Mouse (Mus musculus) ES-E14 (cell line): ENCODE results near the gene Myo19. TPM values are rescaled to one million over a fixed set of nuclear protein-coding genes. Genes with fewer than 3 reads are reported as not detected.

ENCODE experiments used
- DNase-seq: peaks from one replicate; pipeline ENCODE4 v3.0.0-alpha.2; 2013; ENCODE audit warnings: low read depth, low spot score
- H3K27ac ChIP-seq: 2 replicates; pipeline ENCODE4 v1.5.1; 2012; ENCODE audit warnings: low read depth, mild to moderate bottlenecking, low read length, moderate library complexity, mixed read lengths; ENCODE audit not compliant: poor library complexity, insufficient read depth, severe bottlenecking
- H3K36me3 ChIP-seq: 2 replicates; pipeline ENCODE4 v1.6.1; 2012; ENCODE audit warnings: mild to moderate bottlenecking, low read length, moderate library complexity, mixed read lengths; ENCODE audit not compliant: control insufficient read depth, poor library complexity, insufficient read depth, severe bottlenecking
- H3K4me1 ChIP-seq, 2 experiments: fragments of 150-350 bp in 1 of 2; sonication (generic) in 1 of 2; 2 replicates each; pipeline ENCODE4 v1.6.1; 2012; ENCODE audit warnings: low read length in 2 of 2, mild to moderate bottlenecking in 1 of 2, mixed read lengths in 1 of 2; ENCODE audit not compliant: control insufficient read depth in 2 of 2, insufficient read depth in 2 of 2, poor library complexity in 1 of 2
- H3K4me3 ChIP-seq, 2 experiments: fragments of 150-350 bp in 1 of 2; sonication (generic) in 1 of 2; 2 replicates each; pipeline ENCODE4 v1.5.1; 2012; ENCODE audit warnings: low read length in 2 of 2, low read depth in 1 of 2, mild to moderate bottlenecking in 1 of 2, mixed read lengths in 1 of 2; ENCODE audit not compliant: insufficient read depth in 1 of 2, poor library complexity in 1 of 2, severe bottlenecking in 1 of 2
- H3K9ac ChIP-seq: 2 replicates; pipeline ENCODE4 v1.6.1; 2012; ENCODE audit warnings: low read depth, mild to moderate bottlenecking, low read length, mixed read lengths; ENCODE audit not compliant: poor library complexity, insufficient read depth, severe bottlenecking
- H3K9me3 ChIP-seq: fragments of 150-350 bp; sonication (generic); 2 replicates; pipeline ENCODE4 v1.6.1; 2012; ENCODE audit warnings: low read depth, mild to moderate bottlenecking, low read length; ENCODE audit not compliant: control insufficient read depth, insufficient read depth
- CHD2 ChIP-seq: IDR thresholded peaks from 2 replicates; pipeline ENCODE4 v1.6.1; 2014; ENCODE audit warnings: mild to moderate bottlenecking, low read depth, low read length, inconsistent platforms
- HCFC1 ChIP-seq: IDR thresholded peaks from 2 replicates; pipeline ENCODE4 v1.6.1; 2012; ENCODE audit warnings: low read length, inconsistent platforms, borderline replicate concordance; ENCODE audit not compliant: insufficient read depth
- MAFK ChIP-seq: IDR thresholded peaks from 2 replicates; pipeline ENCODE4 v1.6.1; 2014; ENCODE audit warnings: mild to moderate bottlenecking, low read depth, low read length, inconsistent platforms; ENCODE audit not compliant: insufficient read depth
- ZC3H11A ChIP-seq: IDR thresholded peaks from 2 replicates; pipeline ENCODE4 v1.6.1; 2012; ENCODE audit warnings: low read depth, mild to moderate bottlenecking, inconsistent platforms, low read length, borderline replicate concordance
- ZNF384 ChIP-seq: IDR thresholded peaks from 2 replicates; pipeline ENCODE4 v1.6.1; 2012; ENCODE audit warnings: low read depth, low read length, inconsistent platforms
- in situ Hi-C, 2 experiments: fragments of 600-800 bp; cut with MboI; formaldehyde crosslinking; loops; one replicate each; pipeline ENCODE4 v1.15.1; 2025; ENCODE audit warnings: low sequenced_read_pairs in 2 of 2, inconsistent platforms in 1 of 2; ENCODE audit not compliant: unreplicated experiment in 2 of 2
- total RNA-seq: library from RNA; depleted of rRNA; stranded (reverse); fragments of 300-350 nt; gene quantifications from 2 replicates; pipeline ENCODE4 v1.2.3, GENCODE M21; 2012

Myo19 gene
- total RNA-seq, 1 experiment = 16.2 TPM

- peaks cover 3 to 30% of the 10 kb centered on the region in 2 experiments; a peak in 3 of 4 replicates for H3K4me1 ChIP-seq
- no peak for TF ChIP-seq ZC3H11A
- no peak; the same call in 1 of the 2 replicates for TF ChIP-seq CHD2
- TF ChIP-seq HCFC1 = no peak
- no peak for TF ChIP-seq MAFK
- TF ChIP-seq ZNF384 = no peak
- peak overlapping the region; percentile 91 for H3K27ac ChIP-seq
- H3K4me3 ChIP-seq = peak overlapping the region; percentile 31 to 58; a peak in 3 of 4 replicates
- H3K36me3 ChIP-seq = no peaks in the 10 kb centered on the region
- no peaks in the 10 kb centered on the region for H3K9me3 ChIP-seq
- peak overlapping the region; percentile 23 for H3K9ac ChIP-seq
- in situ Hi-C loops = no loop called here
- DNase-seq = no peak
These were observed 64.9 kb downstream of the Myo19 start for GRCm38 (mm10) chr11:84944639-84945435.

- Histone ChIP-seq H3K4me1 (peaks cover 3 to 30% of the 10 kb centered on the region in 2 experiments; a peak in 3 of 4 replicates), H3K27ac (peak overlapping the region; percentile 91; the same call in 1 of the 2 replicates), H3K9me3 (no peaks in the 10 kb centered on the region), H3K9ac (no peak overlapping the region), H3K4me3 (no peak overlapping the region), H3K36me3 (no peaks in the 10 kb centered on the region)
- TF ChIP-seq HCFC1 (no peak), MAFK (no peak), CHD2 (no peak), ZC3H11A (no peak), ZNF384 (no peak)
- in situ Hi-C loops = no loop called here
- no peak for DNase-seq
These were observed 65.9 kb downstream of the Myo19 start for GRCm38 (mm10) chr11:84945841-84946240.

GRCm38 (mm10) chr11:84947206-84947605, 67.3 kb downstream of the Myo19 start:
- in situ Hi-C loops = no loop called here
- H3K4me1 ChIP-seq = peaks cover 3 to 30% of the 10 kb centered on the region in 2 experiments; a peak in 3 of 4 replicates
- peak overlapping the region; percentile 23; the same call in 1 of the 2 replicates for H3K9ac ChIP-seq
- TF ChIP-seq MAFK (no peak), ZC3H11A (no peak), HCFC1 (no peak), CHD2 (no peak), ZNF384 (no peak)
- H3K4me3 ChIP-seq = no peak overlapping the region; a peak in 1 of 4 replicates
- no peak for DNase-seq
- H3K27ac ChIP-seq = peak overlapping the region; percentile 34; the same call in 1 of the 2 replicates
- H3K36me3 ChIP-seq = no peaks in the 10 kb centered on the region
- H3K9me3 ChIP-seq = no peaks in the 10 kb centered on the region

GRCm38 (mm10) chr11:84948114-84948513, 68.2 kb downstream of the Myo19 start:
- TF ChIP-seq ZNF384 = no peak
- TF ChIP-seq ZC3H11A = no peak
- no peak for TF ChIP-seq MAFK
- no peak for TF ChIP-seq CHD2
- no peak for TF ChIP-seq HCFC1
- H3K27ac ChIP-seq = peak overlapping the region; percentile 75; the same call in 1 of the 2 replicates
- in situ Hi-C loops = no loop called here
- no peak overlapping the region for H3K4me3 ChIP-seq
- no peak overlapping the region for H3K9ac ChIP-seq
- no peak for DNase-seq
- H3K9me3 ChIP-seq = no peaks in the 10 kb centered on the region
- no peaks in the 10 kb centered on the region for H3K36me3 ChIP-seq
- H3K4me1 ChIP-seq = peaks cover 3 to 30% of the 10 kb centered on the region in 2 experiments; a peak in 3 of 4 replicates
